Mouse (Mus musculus) small intestine, adult 2 months (tissue): Measurements from ENCODE around the gene Slc25a35.

Experiments used
- CTCF ChIP-seq: fragments of 200-500 bp; IDR thresholded peaks from 2 replicates; pipeline ENCODE4 v1.5.1; 2012; ENCODE audit warnings: low read depth, mild to moderate bottlenecking, control low read depth, inconsistent platforms, low read length, moderate library complexity, mixed read lengths; ENCODE audit not compliant: insufficient replicate concordance, insufficient read length; ENCODE audit errors: extremely low read depth
- POLR2A ChIP-seq: fragments of 200-500 bp; IDR thresholded peaks from 2 replicates; pipeline ENCODE4 v1.6.1; 2012; ENCODE audit warnings: low read depth, mild to moderate bottlenecking, control low read depth, inconsistent platforms, low read length, moderate library complexity

DNA sequence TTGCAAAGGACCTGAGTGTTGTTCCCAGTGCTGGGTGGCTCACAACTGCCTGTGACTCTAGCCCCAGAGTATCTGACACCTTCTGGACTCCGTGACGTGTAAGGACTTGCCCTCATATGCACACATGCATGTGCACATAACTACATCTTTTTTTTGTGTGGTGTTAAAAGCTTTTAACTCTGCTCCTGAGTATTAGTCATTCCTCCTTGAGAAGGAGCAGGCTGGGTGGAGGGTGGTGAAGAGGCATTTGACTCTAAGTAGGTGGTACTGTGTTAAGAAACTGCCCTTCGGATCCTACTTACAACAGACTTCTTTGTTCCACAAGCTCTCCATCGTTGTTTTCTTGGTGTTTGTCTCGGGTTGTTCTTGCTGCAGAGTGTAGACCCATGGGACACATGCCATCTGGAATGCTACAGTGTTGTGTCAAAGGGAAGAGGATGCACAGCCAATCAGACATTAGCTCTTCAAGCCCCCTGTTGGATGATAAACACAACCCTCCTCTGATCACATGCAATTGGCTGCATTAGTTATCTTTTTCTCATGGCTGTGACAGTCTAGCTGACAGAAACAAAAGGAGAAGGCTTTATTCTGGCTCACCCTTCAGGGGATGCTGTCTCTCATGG, 33.9 kb upstream of the Slc25a35 start:
- TF ChIP-seq CTCF (no peak), POLR2A (no peak)
